Mouse (Mus musculus): ENCODE data around the gene Krit1. TPM values are rescaled to one million over a fixed set of nuclear protein-coding genes. Genes with fewer than 3 reads are reported as not detected.
"Not testable (repeated sequence)": the region's sequence is repeated elsewhere in the genome, so short reads cannot be mapped to it uniquely, and the experiment has no call there.

The Krit1 gene
- polyA plus RNA-seq, 1 experiment from 2014 or later: 68.0 TPM

DNA sequence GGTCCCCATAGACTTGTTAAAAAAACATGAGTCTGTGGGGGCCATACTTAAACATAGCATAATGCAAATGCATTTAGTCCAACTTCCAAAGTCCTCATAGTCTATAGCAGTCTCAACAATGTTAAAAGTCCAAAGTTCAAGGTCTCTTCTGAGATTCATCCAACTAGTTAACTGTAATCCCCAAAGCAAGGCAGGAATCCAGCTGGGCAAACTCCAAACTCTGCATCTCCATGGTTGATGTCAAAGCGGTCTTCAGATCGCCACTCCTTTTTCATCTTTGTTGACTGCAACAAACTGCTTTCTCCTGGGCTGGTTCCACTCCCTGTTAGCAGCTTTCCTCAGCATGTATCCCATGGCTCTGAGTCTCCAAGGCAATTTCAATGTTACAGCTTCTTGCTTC is 5.9 kb upstream of the Krit1 start:
- 97% methylated on average over 2 of the region's 2 CpGs for WGBS
- not testable (repeated sequence) for DNase-seq (ENCODE audit: low spot score, missing footprints)

DNA sequence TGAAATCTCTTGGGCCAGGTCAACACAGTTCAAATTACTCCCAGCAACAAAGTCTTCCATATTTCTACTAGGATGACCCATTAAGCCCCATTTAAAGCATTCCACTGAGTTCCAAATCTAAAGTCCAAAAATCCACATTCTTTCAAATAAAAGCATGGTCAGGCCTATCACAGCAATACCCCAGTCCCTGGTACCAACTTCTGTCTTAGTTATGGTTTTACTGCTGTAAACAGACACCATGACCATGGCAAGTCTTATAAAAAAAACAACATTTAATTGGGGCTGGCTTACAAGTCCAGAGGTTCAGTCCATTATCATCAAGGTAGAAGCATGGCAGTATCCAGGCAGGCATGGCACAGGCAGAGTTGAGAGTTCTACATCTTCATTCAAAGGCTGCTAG is 4.3 kb upstream of the Krit1 start:
- not testable (repeated sequence) for H3K9me3 ChIP-seq (ENCODE audit: control insufficient read depth, low read length); H3K27ac ChIP-seq (ENCODE audit: low read depth, low read length); H3K27me3 ChIP-seq (ENCODE audit: control insufficient read depth, insufficient read depth, low read length); H3K9ac ChIP-seq (ENCODE audit: low read length); DNase-seq (ENCODE audit: low spot score, missing footprints); H3K4me2 ChIP-seq; H3K4me3 ChIP-seq (ENCODE audit: low read depth, low read length); H3K36me3 ChIP-seq (ENCODE audit: control insufficient read depth, insufficient read depth, low read length); H3K4me1 ChIP-seq (ENCODE audit: control insufficient read depth, insufficient read depth, low read length); ATAC-seq (ENCODE audit: low FRiP score)

More for the DNA sequence above, 5.9 kb upstream of the Krit1 start:
- H3K27me3 ChIP-seq (ENCODE audit: control insufficient read depth, insufficient read depth, low read length); H3K4me2 ChIP-seq; H3K27ac ChIP-seq (ENCODE audit: low read depth, low read length); H3K9ac ChIP-seq (ENCODE audit: low read length); H3K4me1 ChIP-seq (ENCODE audit: control insufficient read depth, insufficient read depth, low read length); H3K9me3 ChIP-seq (ENCODE audit: control insufficient read depth, low read length); H3K4me3 ChIP-seq (ENCODE audit: low read depth, low read length); ATAC-seq (ENCODE audit: low FRiP score); H3K36me3 ChIP-seq (ENCODE audit: control insufficient read depth, insufficient read depth, low read length): not testable (repeated sequence)

DNA sequence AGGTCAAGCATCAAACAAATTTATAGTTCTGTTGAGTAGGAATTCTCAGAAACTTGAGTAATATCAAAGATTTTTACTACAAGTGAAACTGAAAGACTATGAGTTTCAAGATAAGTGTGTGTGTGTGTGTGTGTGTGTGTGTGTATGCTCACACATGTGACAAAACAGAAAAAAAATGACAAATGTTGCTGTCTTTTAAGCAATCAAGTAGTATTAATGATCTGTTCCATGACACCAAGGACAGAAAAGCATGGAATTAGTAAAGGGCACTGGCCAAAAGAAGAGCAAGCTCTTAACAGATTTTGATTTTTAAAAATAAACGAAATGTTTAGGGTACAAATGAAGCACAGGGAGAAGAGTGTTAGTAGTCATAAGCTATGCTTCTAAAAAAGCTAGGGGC is 2.9 kb upstream of the Krit1 start:
- DNase-seq (ENCODE audit: low spot score, missing footprints) (no peak), ATAC-seq (ENCODE audit: low FRiP score) (no peak)
- no peak overlapping the region for H3K4me3 ChIP-seq (ENCODE audit: low read depth, low read length)
- H3K36me3 ChIP-seq (ENCODE audit: control insufficient read depth, insufficient read depth, low read length): no peaks in the 10 kb centered on the region
- no peak overlapping the region for H3K4me2 ChIP-seq
- H3K4me1 ChIP-seq (ENCODE audit: control insufficient read depth, insufficient read depth, low read length): peaks cover 7% of the 10 kb centered on the region; the same call in 1 of the 2 replicates
- WGBS: 88% methylated on average over 1 of the region's 1 CpGs
- H3K9ac ChIP-seq (ENCODE audit: low read length): no peak overlapping the region
- H3K27me3 ChIP-seq (ENCODE audit: control insufficient read depth, insufficient read depth, low read length): no peaks in the 10 kb centered on the region
- no peaks in the 10 kb centered on the region for H3K9me3 ChIP-seq (ENCODE audit: control insufficient read depth, low read length)
- H3K27ac ChIP-seq (ENCODE audit: low read depth, low read length): no peak overlapping the region

DNA sequence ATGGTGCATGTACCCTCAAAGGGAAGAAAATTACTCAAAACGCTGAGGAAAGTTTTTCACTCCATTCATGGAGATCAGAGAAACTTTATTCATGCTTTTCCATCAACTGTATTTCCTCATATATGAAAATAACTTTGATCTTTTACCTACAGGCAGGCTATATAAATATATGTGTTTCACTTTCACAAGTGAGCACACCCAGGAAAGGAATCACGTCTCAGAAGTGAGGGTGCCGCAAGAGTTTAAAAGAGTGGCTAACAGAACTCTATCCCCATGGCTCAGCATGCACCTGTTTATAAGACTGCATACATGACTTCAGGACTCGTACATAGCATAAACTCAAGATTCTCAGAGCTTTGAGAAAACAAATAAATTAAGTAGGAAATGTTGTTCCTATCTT is 2.1 kb upstream of the Krit1 start:
- Histone ChIP-seq H3K36me3 (ENCODE audit: control insufficient read depth, insufficient read depth, low read length) (no peaks in the 10 kb centered on the region), H3K27ac (ENCODE audit: low read depth, low read length) (no peak overlapping the region), H3K27me3 (ENCODE audit: control insufficient read depth, insufficient read depth, low read length) (no peaks in the 10 kb centered on the region), H3K4me3 (ENCODE audit: low read depth, low read length) (no peak overlapping the region), H3K4me2 (no peak overlapping the region), H3K9me3 (ENCODE audit: control insufficient read depth, low read length) (no peaks in the 10 kb centered on the region), H3K4me1 (ENCODE audit: control insufficient read depth, insufficient read depth, low read length) (peaks cover 7% of the 10 kb centered on the region; the same call in 1 of the 2 replicates), H3K9ac (ENCODE audit: low read length) (no peak overlapping the region)
- DNase-seq (ENCODE audit: low spot score, missing footprints) (no peak), ATAC-seq (ENCODE audit: low FRiP score) (no peak)
- 80% methylated on average over 4 of the region's 4 CpGs for WGBS

DNA sequence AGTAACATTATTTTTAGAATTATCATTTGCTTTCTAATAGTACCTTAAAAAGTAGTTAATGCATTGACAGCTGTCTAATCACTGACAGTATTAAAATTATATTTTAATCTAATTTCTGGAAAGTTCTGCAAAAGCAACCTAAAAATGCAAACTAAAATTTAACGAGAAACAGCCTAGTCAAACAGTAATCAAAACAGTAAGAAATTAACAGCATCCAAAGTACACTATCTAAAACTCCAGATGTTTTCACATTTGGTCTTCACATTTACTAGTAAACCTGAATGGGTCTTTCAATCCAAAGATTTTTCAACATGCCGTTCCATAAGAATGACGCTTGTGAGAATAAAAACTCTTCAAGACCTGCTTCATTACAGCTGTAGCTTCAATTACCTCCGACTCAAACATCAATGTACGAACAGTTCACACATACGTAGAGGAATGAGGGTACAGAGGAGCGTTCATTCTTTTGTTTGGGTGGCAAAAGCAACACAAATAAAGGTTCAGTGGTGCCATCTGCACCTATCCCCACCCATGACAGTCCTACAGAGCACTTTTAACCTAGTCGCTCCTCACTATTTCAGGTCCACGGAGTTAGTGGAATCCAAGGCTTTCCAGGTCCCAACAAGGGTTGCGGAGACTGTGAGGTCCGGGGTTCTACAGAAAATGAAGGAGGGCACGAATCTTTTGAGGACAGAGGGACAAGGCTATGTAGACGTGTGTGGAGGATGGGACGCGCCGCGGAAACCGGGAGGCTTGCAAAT is 1.1 kb upstream of the Krit1 start:
- 9% methylated on average over 18 of the region's 18 CpGs for WGBS
- H3K36me3 ChIP-seq (ENCODE audit: control insufficient read depth, insufficient read depth, low read length): no peaks in the 10 kb centered on the region
- no peaks in the 10 kb centered on the region for H3K9me3 ChIP-seq (ENCODE audit: control insufficient read depth, low read length)
- H3K27ac ChIP-seq (ENCODE audit: low read depth, low read length): no peak overlapping the region; the same call in 1 of the 2 replicates
- peak overlapping the region; percentile 92 for H3K4me2 ChIP-seq
- no peaks in the 10 kb centered on the region for H3K27me3 ChIP-seq (ENCODE audit: control insufficient read depth, insufficient read depth, low read length)
- DNase-seq (ENCODE audit: low spot score, missing footprints) (peak; percentile 94), ATAC-seq (ENCODE audit: low FRiP score) (no peak; the same call in 1 of the 2 replicates)
- H3K4me1 ChIP-seq (ENCODE audit: control insufficient read depth, insufficient read depth, low read length): peaks cover 7% of the 10 kb centered on the region; the same call in 1 of the 2 replicates
- H3K9ac ChIP-seq (ENCODE audit: low read length): peak overlapping the region; percentile 72
- H3K4me3 ChIP-seq (ENCODE audit: low read depth, low read length): peak overlapping the region; percentile 64

DNA sequence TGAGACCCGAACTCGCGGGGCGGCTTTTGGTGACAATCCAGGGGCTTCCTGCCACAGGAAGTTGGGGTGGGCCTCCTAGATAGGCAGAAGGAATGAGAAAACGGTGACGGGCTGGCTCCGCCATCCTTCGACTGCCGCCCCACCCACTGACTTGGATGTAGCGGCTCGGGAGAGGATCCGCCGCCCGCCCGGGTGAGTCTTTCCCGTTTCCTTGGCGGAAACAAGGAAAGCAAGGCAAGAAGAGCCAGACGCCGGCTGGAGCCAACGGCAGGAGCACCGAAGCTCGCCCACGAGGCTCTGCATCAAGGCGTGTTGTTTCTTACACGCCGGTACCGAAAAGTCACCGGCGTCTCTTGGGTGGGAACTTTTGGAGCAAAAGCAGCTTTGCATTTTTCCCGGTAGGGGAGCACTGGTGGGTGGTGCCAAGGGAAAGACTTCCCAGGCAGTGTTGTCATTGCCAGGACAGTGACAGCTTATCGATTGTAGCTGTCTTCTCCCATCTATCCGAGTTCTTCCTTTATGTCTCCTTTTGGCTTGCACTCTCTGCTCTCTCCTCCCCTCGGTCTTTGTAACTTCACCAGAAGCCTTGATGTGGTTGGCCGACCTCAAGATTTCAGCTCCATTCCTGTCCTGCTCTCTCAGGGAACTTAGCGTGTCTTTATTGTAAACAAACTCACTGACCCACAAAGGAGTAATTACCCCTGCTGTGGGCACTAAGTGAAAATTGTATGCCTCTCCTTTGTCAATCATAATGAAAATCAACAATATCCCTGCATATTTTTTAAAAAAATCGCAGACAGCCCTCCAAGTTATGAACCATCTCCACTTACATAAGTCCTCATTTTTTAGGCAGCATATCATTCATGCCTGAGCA is 545 bp downstream of the Krit1 start:
- H3K9ac ChIP-seq (ENCODE audit: low read length): peak overlapping the region; percentile 72
- ATAC-seq (ENCODE audit: low FRiP score) (peak; percentile 80), DNase-seq (ENCODE audit: low spot score, missing footprints) (no peak)
- peak overlapping the region; percentile 64 for H3K4me3 ChIP-seq (ENCODE audit: low read depth, low read length)
- no peaks in the 10 kb centered on the region for H3K27me3 ChIP-seq (ENCODE audit: control insufficient read depth, insufficient read depth, low read length)
- peak overlapping the region; percentile 77 for H3K27ac ChIP-seq (ENCODE audit: low read depth, low read length)
- peak overlapping the region; percentile 92 for H3K4me2 ChIP-seq
- peaks cover 7% of the 10 kb centered on the region; the same call in 1 of the 2 replicates for H3K4me1 ChIP-seq (ENCODE audit: control insufficient read depth, insufficient read depth, low read length)
- H3K9me3 ChIP-seq (ENCODE audit: control insufficient read depth, low read length): no peaks in the 10 kb centered on the region
- no peaks in the 10 kb centered on the region for H3K36me3 ChIP-seq (ENCODE audit: control insufficient read depth, insufficient read depth, low read length)
- under 1% methylated on average over 36 of the region's 36 CpGs for WGBS

DNA sequence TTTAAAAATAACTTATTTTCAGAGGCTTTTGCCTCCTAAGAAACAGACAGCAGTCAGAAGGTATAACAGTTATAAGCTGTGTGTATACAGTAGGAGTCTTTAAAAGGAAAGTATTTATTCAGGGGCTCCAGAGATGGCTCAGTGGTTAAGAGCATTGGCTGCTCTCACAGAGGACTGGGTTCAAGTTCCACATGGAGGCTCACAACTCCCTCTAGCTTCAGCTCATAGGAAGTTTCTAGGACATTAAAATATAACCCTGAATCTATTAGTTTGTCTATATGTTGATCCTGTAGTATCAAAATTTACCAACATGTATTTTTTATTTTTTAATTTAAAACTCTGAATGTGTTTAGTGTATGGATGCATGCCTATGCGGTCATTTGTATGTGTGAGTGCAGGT is 5.5 kb downstream of the Krit1 start:
- no peak for DNase-seq (ENCODE audit: low spot score, missing footprints)
- peaks cover 2% of the 10 kb centered on the region; the same call in 1 of the 2 replicates for H3K36me3 ChIP-seq (ENCODE audit: control insufficient read depth, insufficient read depth, low read length)

DNA sequence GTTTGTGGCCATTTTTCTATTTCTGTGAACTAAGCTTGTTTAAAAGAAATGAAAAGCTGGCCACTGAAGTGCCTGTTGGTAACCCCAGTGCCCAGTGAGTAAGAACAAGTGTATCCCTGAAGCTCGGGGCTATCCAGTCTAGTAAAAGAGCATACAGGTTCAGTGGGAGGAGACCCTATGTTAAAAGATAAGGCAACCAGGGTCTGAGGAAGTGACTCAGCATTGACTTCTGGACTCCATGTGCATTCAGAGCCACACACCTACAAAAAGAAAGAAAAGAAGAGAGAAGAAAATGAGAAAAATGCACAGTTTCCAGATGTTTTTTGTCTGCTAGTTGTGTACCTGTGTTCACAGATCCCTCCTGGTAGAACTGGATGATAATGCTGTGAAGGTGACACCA is 31.1 kb downstream of the Krit1 start:
- Histone ChIP-seq H3K4me1 (ENCODE audit: control insufficient read depth, insufficient read depth, low read length) (no peaks in the 10 kb centered on the region), H3K36me3 (ENCODE audit: control insufficient read depth, insufficient read depth, low read length) (peaks cover 5% of the 10 kb centered on the region), H3K9ac (ENCODE audit: low read length) (no peak overlapping the region), H3K27ac (ENCODE audit: low read depth, low read length) (no peak overlapping the region), H3K4me3 (ENCODE audit: low read depth, low read length) (no peak overlapping the region), H3K9me3 (ENCODE audit: control insufficient read depth, low read length) (peaks cover 4% of the 10 kb centered on the region), H3K27me3 (ENCODE audit: control insufficient read depth, insufficient read depth, low read length) (no peaks in the 10 kb centered on the region), H3K4me2 (no peak overlapping the region)
- ATAC-seq (ENCODE audit: low FRiP score) (no peak), DNase-seq (ENCODE audit: low spot score, missing footprints) (no peak)
- WGBS: 80% methylated on average over 1 of the region's 1 CpGs

More for the DNA sequence above, 5.5 kb downstream of the Krit1 start:
- H3K9me3 ChIP-seq (ENCODE audit: control insufficient read depth, low read length): no peaks in the 10 kb centered on the region
- no peak overlapping the region for H3K4me3 ChIP-seq (ENCODE audit: low read depth, low read length)
- H3K27me3 ChIP-seq (ENCODE audit: control insufficient read depth, insufficient read depth, low read length): no peaks in the 10 kb centered on the region
- H3K27ac ChIP-seq (ENCODE audit: low read depth, low read length): no peak overlapping the region
- peaks cover 2% of the 10 kb centered on the region; the same call in 1 of the 2 replicates for H3K4me1 ChIP-seq (ENCODE audit: control insufficient read depth, insufficient read depth, low read length)
- no peak for ATAC-seq (ENCODE audit: low FRiP score)
- no peak overlapping the region for H3K9ac ChIP-seq (ENCODE audit: low read length)
- 100% methylated on average over 1 of the region's 1 CpGs for WGBS
- H3K4me2 ChIP-seq: no peak overlapping the region

DNA sequence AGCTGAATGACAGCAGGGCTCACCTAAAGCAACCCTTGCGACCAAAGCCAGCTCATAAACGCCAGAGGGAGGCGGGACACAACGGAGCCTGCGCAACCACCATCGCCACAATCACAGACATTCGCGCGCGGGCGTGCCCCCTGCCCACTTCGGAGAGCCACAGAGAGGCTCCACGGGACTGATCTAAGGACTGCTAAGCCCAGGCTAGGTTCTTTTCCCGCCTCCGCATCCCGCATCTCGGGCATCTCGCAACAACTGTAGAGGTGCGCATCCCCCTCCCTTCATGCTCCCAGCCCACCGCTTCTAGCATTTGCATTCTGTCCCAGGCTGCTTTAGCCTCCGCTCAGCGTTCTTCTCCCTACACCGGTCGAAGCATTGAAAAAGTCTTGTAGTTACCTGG is 42.0 kb downstream of the Krit1 start, which contains the start of gene Lrrd1:
Gene Lrrd1, plus strand, starts transcription at position 148 of the 400 bp plus-strand sequence.
- Histone ChIP-seq H3K4me1 (ENCODE audit: control insufficient read depth, insufficient read depth, low read length) (peaks cover 3% of the 10 kb centered on the region; the same call in 1 of the 2 replicates), H3K4me3 (ENCODE audit: low read depth, low read length) (peak within 1 kb of the TSS; percentile 34), H3K9ac (ENCODE audit: low read length) (peak within 1 kb of the TSS; percentile 66), H3K27me3 (ENCODE audit: control insufficient read depth, insufficient read depth, low read length) (no peaks in the 10 kb centered on the region), H3K36me3 (ENCODE audit: control insufficient read depth, insufficient read depth, low read length) (no peaks in the 10 kb centered on the region), H3K4me2 (peak within 1 kb of the TSS; percentile 55), H3K27ac (ENCODE audit: low read depth, low read length) (no peak within 1 kb of the TSS), H3K9me3 (ENCODE audit: control insufficient read depth, low read length) (no peaks in the 10 kb centered on the region)
- ATAC-seq (ENCODE audit: low FRiP score) (peak; percentile 57; the same call in 1 of the 2 replicates), DNase-seq (ENCODE audit: low spot score, missing footprints) (peak; percentile 90)
- 5% methylated on average over 24 of the region's 24 CpGs for WGBS

Data from midbrain, embryonic 11.5 days (tissue).